12 mouse cellular contexts compared by ENCODE assay signal in genomic region chr8:70880546-70880945, GRCm38 (mm10). TPM values are rescaled to one million over a fixed set of nuclear protein-coding genes. Genes with fewer than 3 reads are reported as not detected.
DNase-seq lines count a peak whose midpoint lies in the region; ATAC-seq and TF ChIP-seq lines count a peak whose summit lies in the region.
"Had no signal": no experiment of that assay in that cellular context is flagged by ENCODE, and none has a peak within 500 bp of the region (broad histone marks: within the 10 kb centered on the region; RNA-seq: fewer than 3 reads in every experiment).

No protein-coding gene starts in this region.

- TF ChIP-seq EP300 in stomach, postnatal 0 days (optimal IDR thresholded peaks at IDR 0.05): no peak

- no peak overlapping the region; the same call in 1 of the 2 replicates for H3K27ac ChIP-seq in forebrain, embryonic 13.5 days
- H3K27ac ChIP-seq in forebrain, postnatal 0 days (ENCODE audit: low read depth, low read length): no peak overlapping the region
- no peak overlapping the region for H3K27ac ChIP-seq in lung, embryonic 14.5 days (ENCODE audit: low read depth)
- H3K27ac ChIP-seq in heart, embryonic 14.5 days (replicated peaks in 1 of 2; ENCODE audit: control insufficient read depth in 1 of 2, insufficient read depth in 1 of 2, low read depth in 2 of 2, low read length in 2 of 2): no peak overlapping the region
- H3K27ac ChIP-seq in stomach, postnatal 0 days (replicated peaks): peak overlapping the region; percentile 67
- H3K27ac ChIP-seq: forebrain, embryonic 15.5 days; liver, embryonic 13.5 days had no signal

- peaks cover 12% of the 10 kb centered on the region for H3K4me1 ChIP-seq in forebrain, embryonic 13.5 days
- no peaks in the 10 kb centered on the region for H3K4me1 ChIP-seq in forebrain, postnatal 0 days (ENCODE audit: insufficient read depth)
- no peaks in the 10 kb centered on the region for H3K4me1 ChIP-seq in lung, embryonic 14.5 days (ENCODE audit: insufficient read depth)
- H3K4me1 ChIP-seq in heart, embryonic 14.5 days (ENCODE audit: control insufficient read depth in 2 of 2, insufficient read depth in 2 of 2, low read length in 2 of 2): peaks cover 10% of the 10 kb centered on the region in 2 experiments
- H3K4me1 ChIP-seq in stomach, postnatal 0 days (replicated peaks; ENCODE audit: control insufficient read depth, insufficient read depth): no peaks in the 10 kb centered on the region
- H3K4me1 ChIP-seq: forebrain, embryonic 15.5 days had no signal

- no peaks in the 10 kb centered on the region for H3K36me3 ChIP-seq in forebrain, embryonic 13.5 days (ENCODE audit: poor library complexity, severe bottlenecking)
- no peaks in the 10 kb centered on the region for H3K36me3 ChIP-seq in forebrain, postnatal 0 days (ENCODE audit: insufficient read depth)
- no peaks in the 10 kb centered on the region for H3K36me3 ChIP-seq in lung, embryonic 14.5 days (ENCODE audit: insufficient read depth)
- no peaks in the 10 kb centered on the region for H3K36me3 ChIP-seq in heart, embryonic 14.5 days (ENCODE audit: control insufficient read depth, insufficient read depth, low read length)
- no peaks in the 10 kb centered on the region for H3K36me3 ChIP-seq in stomach, postnatal 0 days (ENCODE audit: control insufficient read depth, insufficient read depth, low read length)
- H3K36me3 ChIP-seq: forebrain, embryonic 15.5 days; liver, embryonic 13.5 days had no signal

- TF ChIP-seq CTCF in forebrain, postnatal 0 days (IDR thresholded peaks at IDR 0.05; ENCODE audit: low read depth): no peak
- no peak for TF ChIP-seq CTCF in lung, embryonic 14.5 days (IDR thresholded peaks at IDR 0.05; ENCODE audit: low read depth)
- no peak for TF ChIP-seq CTCF in stomach, postnatal 0 days (IDR thresholded peaks at IDR 0.05; ENCODE audit: low read depth)

- H3K27me3 ChIP-seq in forebrain, embryonic 13.5 days: 0 out of 2 replicates have a peak, but pooled peaks cover 6% of the 10 kb centered on the region
- H3K27me3 ChIP-seq in forebrain, postnatal 0 days (ENCODE audit: insufficient read depth, low read length): no peaks in the 10 kb centered on the region
- no peaks in the 10 kb centered on the region for H3K27me3 ChIP-seq in lung, embryonic 14.5 days (ENCODE audit: insufficient read depth, low read length)
- H3K27me3 ChIP-seq in heart, embryonic 14.5 days (ENCODE audit: control insufficient read depth, insufficient read depth, low read length): no peaks in the 10 kb centered on the region
- no peaks in the 10 kb centered on the region for H3K27me3 ChIP-seq in stomach, postnatal 0 days (ENCODE audit: control insufficient read depth, insufficient read depth, low read length)
- H3K27me3 ChIP-seq: CH12.LX; forebrain, embryonic 15.5 days had no signal

- no peak overlapping the region for H3K4me2 ChIP-seq in forebrain, embryonic 13.5 days
- H3K4me2 ChIP-seq in forebrain, postnatal 0 days (ENCODE audit: low read depth): no peak overlapping the region
- H3K4me2 ChIP-seq in lung, embryonic 14.5 days: no peak overlapping the region
- H3K4me2 ChIP-seq in heart, embryonic 14.5 days (ENCODE audit: low read length): no peak overlapping the region
- no peak overlapping the region for H3K4me2 ChIP-seq in stomach, postnatal 0 days (replicated peaks; ENCODE audit: low read depth)
- H3K4me2 ChIP-seq: forebrain, embryonic 15.5 days; liver, embryonic 13.5 days had no signal

- no peak overlapping the region for H3K4me3 ChIP-seq in forebrain, embryonic 13.5 days
- H3K4me3 ChIP-seq in forebrain, postnatal 0 days (ENCODE audit: low read depth, low read length): no peak overlapping the region
- H3K4me3 ChIP-seq in lung, embryonic 14.5 days (ENCODE audit: low read depth, low read length): no peak overlapping the region
- H3K4me3 ChIP-seq in heart, embryonic 14.5 days (ENCODE audit: control insufficient read depth in 1 of 2, insufficient read depth in 1 of 2, low read depth in 1 of 2, low read length in 2 of 2): no peak overlapping the region
- no peak overlapping the region for H3K4me3 ChIP-seq in stomach, postnatal 0 days (ENCODE audit: low read depth, low read length)
- H3K4me3 ChIP-seq: forebrain, embryonic 15.5 days; liver, embryonic 13.5 days had no signal

- WGBS in forebrain, embryonic 13.5 days: 32% methylated on average over 11 of the region's 11 CpGs
- WGBS in forebrain, postnatal 0 days: 30% methylated on average over 11 of the region's 11 CpGs
- WGBS in lung, embryonic 14.5 days: 14% methylated on average over 11 of the region's 11 CpGs
- 15% methylated on average over 11 of the region's 11 CpGs for WGBS in heart, embryonic 14.5 days
- 24% methylated on average over 11 of the region's 11 CpGs for WGBS in stomach, postnatal 0 days

- intact Hi-C loops in left cerebral cortex, postnatal 4 days (cut with DNase I): no loop called here

- peak overlapping the region; percentile 21; the same call in 1 of the 2 replicates for H3K9ac ChIP-seq in forebrain, embryonic 13.5 days
- H3K9ac ChIP-seq in forebrain, postnatal 0 days: no peak overlapping the region
- H3K9ac ChIP-seq in lung, embryonic 14.5 days: peak overlapping the region; percentile 26; the same call in 1 of the 2 replicates
- H3K9ac ChIP-seq in heart, embryonic 14.5 days (ENCODE audit: low read length): peak overlapping the region; percentile 25; the same call in 1 of the 2 replicates
- H3K9ac ChIP-seq in stomach, postnatal 0 days (ENCODE audit: low read length): no peak overlapping the region
- H3K9ac ChIP-seq: forebrain, embryonic 15.5 days; liver, embryonic 13.5 days had no signal

- no peak for ATAC-seq in forebrain, embryonic 13.5 days
- no peak for ATAC-seq in forebrain, postnatal 0 days
- ATAC-seq in lung, embryonic 14.5 days (ENCODE audit: insufficient read depth): no peak; the same call in 1 of the 2 replicates
- ATAC-seq in heart, embryonic 14.5 days (ENCODE audit: insufficient number of reproducible peaks, insufficient read depth, low FRiP score, low read depth): no peak
- ATAC-seq in stomach, postnatal 0 days (ENCODE audit: low FRiP score, low TSS enrichment): peak; percentile 60
- ATAC-seq: forebrain, embryonic 15.5 days had no signal

- DNase-seq in forebrain, postnatal 0 days: no peak
- DNase-seq in lung, embryonic 14.5 days: peak; percentile 30
- no peak for DNase-seq in lung, postnatal 4 days
- peak; percentile 46 for DNase-seq in stomach, postnatal 0 days (ENCODE audit: low spot score)
- DNase-seq in left cerebral cortex, postnatal 4 days: no peak
- no peak for DNase-seq in natural killer cell, adult 2 months (ENCODE audit: low spot score in 2 of 2)
- DNase-seq: kidney, adult 9 months; liver, embryonic 13.5 days had no signal

- H3K9me3 ChIP-seq in forebrain, embryonic 13.5 days (replicated peaks): no peaks in the 10 kb centered on the region
- no peaks in the 10 kb centered on the region for H3K9me3 ChIP-seq in forebrain, postnatal 0 days (ENCODE audit: low read length)
- H3K9me3 ChIP-seq in lung, embryonic 14.5 days (ENCODE audit: low read depth, low read length): no peaks in the 10 kb centered on the region
- no peaks in the 10 kb centered on the region for H3K9me3 ChIP-seq in heart, embryonic 14.5 days (ENCODE audit: control insufficient read depth, low read length)
- no peaks in the 10 kb centered on the region for H3K9me3 ChIP-seq in stomach, postnatal 0 days (ENCODE audit: control insufficient read depth, low read length)
- H3K9me3 ChIP-seq: forebrain, embryonic 15.5 days; liver, embryonic 13.5 days had no signal

RNA-seq across cellular contexts. Expression of gene Ccdc124, which starts 6.8 kb away (rescaled TPM):
- 169 and 179 TPM in 2 replicates for polyA plus RNA-seq in forebrain, embryonic 13.5 days (2015; fragmentation: Nextera tagmentation; extraction: Ambion mirVana)
- total RNA-seq in forebrain, postnatal 0 days (2014; rRNA removed): 34.7 and 59.9 TPM in 2 replicates
- 161 and 175 TPM in 2 replicates for polyA plus RNA-seq in forebrain, postnatal 0 days (2015; fragmentation: Nextera tagmentation; extraction: Ambion mirVana)
- polyA plus RNA-seq in lung, embryonic 14.5 days (2014; fragmentation: Nextera tagmentation; extraction: Ambion mirVana): 121 and 125 TPM in 2 replicates
- 78.5 and 78.7 TPM in 2 replicates for polyA plus RNA-seq in heart, embryonic 14.5 days (2014; fragmentation: Nextera tagmentation; extraction: Ambion mirVana)
- polyA plus RNA-seq in stomach, postnatal 0 days (2015; fragmentation: Nextera tagmentation; extraction: Ambion mirVana): 73.2 and 74.1 TPM in 2 replicates
- 10 to 100 TPM; 86.2 to 89.3 TPM for total RNA-seq in left cerebral cortex, postnatal 4 days (2021)

RNA-seq across cellular contexts. Expression of gene Slc5a5, which starts 12.0 kb away (rescaled TPM):
- polyA plus RNA-seq in forebrain, embryonic 13.5 days (2015; fragmentation: Nextera tagmentation; extraction: Ambion mirVana): 0.50 and 0.67 TPM in 2 replicates
- 1.5 and 2.2 TPM in 2 replicates for total RNA-seq in forebrain, postnatal 0 days (2014; rRNA removed)
- 2.4 and 3.6 TPM in 2 replicates for polyA plus RNA-seq in forebrain, postnatal 0 days (2015; fragmentation: Nextera tagmentation; extraction: Ambion mirVana)
- polyA plus RNA-seq in lung, embryonic 14.5 days (2014; fragmentation: Nextera tagmentation; extraction: Ambion mirVana): 0.12 and 0.16 TPM in 2 replicates
- polyA plus RNA-seq in heart, embryonic 14.5 days (2014; fragmentation: Nextera tagmentation; extraction: Ambion mirVana): not detected in 2 replicates
- polyA plus RNA-seq in stomach, postnatal 0 days (2015; fragmentation: Nextera tagmentation; extraction: Ambion mirVana): 42.8 and 58.5 TPM in 2 replicates
- 1 to 10 TPM; 4.4 to 4.5 TPM for total RNA-seq in left cerebral cortex, postnatal 4 days (2021)

RNA-seq across cellular contexts. Expression of gene Rpl18a, which starts 16.7 kb away (rescaled TPM):
- 3,255 and 3,517 TPM in 2 replicates for polyA plus RNA-seq in forebrain, embryonic 13.5 days (2015; fragmentation: Nextera tagmentation; extraction: Ambion mirVana)
- 1,945 and 2,194 TPM in 2 replicates for total RNA-seq in forebrain, postnatal 0 days (2014; rRNA removed)
- 2,793 and 3,853 TPM in 2 replicates for polyA plus RNA-seq in forebrain, postnatal 0 days (2015; fragmentation: Nextera tagmentation; extraction: Ambion mirVana)
- 5,317 and 5,483 TPM in 2 replicates for polyA plus RNA-seq in lung, embryonic 14.5 days (2014; fragmentation: Nextera tagmentation; extraction: Ambion mirVana)
- 3,308 and 3,796 TPM in 2 replicates for polyA plus RNA-seq in heart, embryonic 14.5 days (2014; fragmentation: Nextera tagmentation; extraction: Ambion mirVana)
- polyA plus RNA-seq in stomach, postnatal 0 days (2015; fragmentation: Nextera tagmentation; extraction: Ambion mirVana): 4,207 and 4,214 TPM in 2 replicates
- 1,000 to 10,000 TPM in 1 of 2 experiments, 100 to 1,000 TPM in 1; 955 to 1,024 TPM for total RNA-seq in left cerebral cortex, postnatal 4 days (2021)

RNA-seq across cellular contexts. Expression of gene Kcnn1, which starts 17.5 kb away (rescaled TPM):
- polyA plus RNA-seq in forebrain, embryonic 13.5 days (2015; fragmentation: Nextera tagmentation; extraction: Ambion mirVana): 11.2 and 13.5 TPM in 2 replicates
- 20.5 and 31.5 TPM in 2 replicates for total RNA-seq in forebrain, postnatal 0 days (2014; rRNA removed)
- 9.4 and 9.8 TPM in 2 replicates for polyA plus RNA-seq in forebrain, postnatal 0 days (2015; fragmentation: Nextera tagmentation; extraction: Ambion mirVana)
- 0.54 and 0.72 TPM in 2 replicates for polyA plus RNA-seq in lung, embryonic 14.5 days (2014; fragmentation: Nextera tagmentation; extraction: Ambion mirVana)
- 1.8 and 2.2 TPM in 2 replicates for polyA plus RNA-seq in heart, embryonic 14.5 days (2014; fragmentation: Nextera tagmentation; extraction: Ambion mirVana)
- 0.64 and 0.72 TPM in 2 replicates for polyA plus RNA-seq in stomach, postnatal 0 days (2015; fragmentation: Nextera tagmentation; extraction: Ambion mirVana)
- total RNA-seq in left cerebral cortex, postnatal 4 days (2021): 10 to 100 TPM; 29.6 to 48.2 TPM

RNA-seq across cellular contexts. Expression of gene Map1s, which starts 25.2 kb away (rescaled TPM):
- polyA plus RNA-seq in forebrain, embryonic 13.5 days (2015; fragmentation: Nextera tagmentation; extraction: Ambion mirVana): 57.0 and 58.2 TPM in 2 replicates
- 57.2 and 68.1 TPM in 2 replicates for total RNA-seq in forebrain, postnatal 0 days (2014; rRNA removed)
- polyA plus RNA-seq in forebrain, postnatal 0 days (2015; fragmentation: Nextera tagmentation; extraction: Ambion mirVana): 52.7 and 63.9 TPM in 2 replicates
- 53.3 and 54.4 TPM in 2 replicates for polyA plus RNA-seq in lung, embryonic 14.5 days (2014; fragmentation: Nextera tagmentation; extraction: Ambion mirVana)
- polyA plus RNA-seq in heart, embryonic 14.5 days (2014; fragmentation: Nextera tagmentation; extraction: Ambion mirVana): 24.8 and 29.9 TPM in 2 replicates
- polyA plus RNA-seq in stomach, postnatal 0 days (2015; fragmentation: Nextera tagmentation; extraction: Ambion mirVana): 15.2 and 15.6 TPM in 2 replicates
- 10 to 100 TPM; 79.8 to 84.0 TPM for total RNA-seq in left cerebral cortex, postnatal 4 days (2021)

Comparison
In these comparisons a context has a peak if more than half of its experiments do, and no peak if none do; other contexts are left out.
1. H3K9ac ChIP-seq: peak in forebrain, embryonic 13.5 days (single experiment), lung, embryonic 14.5 days (single experiment) and heart, embryonic 14.5 days (single experiment); none in forebrain, postnatal 0 days (single experiment) and stomach, postnatal 0 days (single experiment).
2. DNase-seq: peak in lung, embryonic 14.5 days (single experiment) and stomach, postnatal 0 days (single experiment); none in forebrain, postnatal 0 days (single experiment), lung, postnatal 4 days (0 of 2), left cerebral cortex, postnatal 4 days (single experiment) and natural killer cell, adult 2 months (0 of 2).